Mouse (Mus musculus): Measurements from ENCODE around the gene Cfap97.
"Not testable (repeated sequence)": the region's sequence is repeated elsewhere in the genome, so short reads cannot be mapped to it uniquely, and the experiment has no call there.

Cfap97 gene

GRCm38 (mm10) chr8:46151202-46152062 is at the start of gene Cfap97:
Cfap97 (plus strand) TSS chr8:46151771.
- POLR2A ChIA-PET = interaction anchor here in 3 of 4 experiments (0.7 to 4.1 kb wide), 10 partner anchors 9 to 189 kb away, joined by 3 to 43 read pairs (median 5); partner anchors contain the start of gene Slc25a4 (in 2 of the 3)
- CTCF ChIA-PET = no interaction called here

- CTCF ChIA-PET = interaction anchor here in 2 of 4 experiments (0.7 kb wide), 2 partner anchors 35 to 352 kb away, joined by 9 to 11 read pairs; no protein-coding TSS in a partner anchor
- POLR2A ChIA-PET = no interaction called here
These were observed 48.1 kb upstream of the Cfap97 start for GRCm38 (mm10) chr8:46103434-46103833.

GRCm38 (mm10) chr8:46107690-46108089 is 43.9 kb upstream of the Cfap97 start:
- POLR2A ChIA-PET = no interaction called here

GRCm38 (mm10) chr8:46113421-46114170 is 38.0 kb upstream of the Cfap97 start:
- CTCF ChIA-PET = interaction anchor here in 2 of 4 experiments (0.7 to 1.2 kb wide), 3 partner anchors 30 to 1152 kb away, joined by 3 to 9 read pairs (median 3); no protein-coding TSS in a partner anchor
- POLR2A ChIA-PET = interaction anchor here in 1 of 4 experiments (0.7 kb wide), 1 partner anchor 30 kb away, joined by 3 read pairs; no protein-coding TSS in a partner anchor

More at GRCm38 (mm10) chr8:46107690-46108089, 43.9 kb upstream of the Cfap97 start:
- CTCF ChIA-PET = no interaction called here

- ChIA-PET POLR2A (no interaction called here), CTCF (interaction anchor here in 1 of 4 experiments (1.2 kb wide), 1 partner anchor 13 kb away, joined by 3 read pairs; no protein-coding TSS in a partner anchor)
These were observed 34.4 kb upstream of the Cfap97 start for GRCm38 (mm10) chr8:46117172-46117571.

GRCm38 (mm10) chr8:46119176-46119575 is 32.4 kb upstream of the Cfap97 start:
- ChIA-PET POLR2A (interaction anchor here in 1 of 4 experiments (1.2 kb wide), 1 partner anchor 498 kb away, joined by 3 read pairs; the partner anchor contains the start of genes Casp3 and Primpol), CTCF (no interaction called here)

- CTCF ChIA-PET = no interaction called here
- POLR2A ChIA-PET = no interaction called here
These were observed 29.1 kb upstream of the Cfap97 start for GRCm38 (mm10) chr8:46122498-46122897.

- ChIA-PET CTCF (interaction anchor here in 1 of 4 experiments (1.2 kb wide), 1 partner anchor 14 kb away, joined by 3 read pairs; no protein-coding TSS in a partner anchor), POLR2A (interaction anchor here in 1 of 4 experiments (0.9 kb wide), 1 partner anchor 21 kb away, joined by 3 read pairs; no protein-coding TSS in a partner anchor)
These were observed 21.1 kb upstream of the Cfap97 start for GRCm38 (mm10) chr8:46130426-46130825.

GRCm38 (mm10) chr8:46135546-46135945 is 16.0 kb upstream of the Cfap97 start:
- POLR2A ChIA-PET, CTCF ChIA-PET: not testable (repeated sequence)

- CTCF ChIA-PET = no interaction called here
- POLR2A ChIA-PET = interaction anchor here in 1 of 4 experiments (0.7 kb wide), 1 partner anchor 432 kb away, joined by 3 read pairs; no protein-coding TSS in a partner anchor
These were observed 14.2 kb upstream of the Cfap97 start for GRCm38 (mm10) chr8:46137336-46137735.

- POLR2A ChIA-PET = interaction anchor here in 1 of 4 experiments (0.7 kb wide), 1 partner anchor 433 kb away, joined by 3 read pairs; no protein-coding TSS in a partner anchor
- CTCF ChIA-PET = no interaction called here
These were observed 13.6 kb upstream of the Cfap97 start for GRCm38 (mm10) chr8:46137843-46138596.

- ChIA-PET POLR2A (no interaction called here), CTCF (interaction anchor here in 1 of 4 experiments (1.0 kb wide), 1 partner anchor 511 kb away, joined by 3 read pairs; no protein-coding TSS in a partner anchor)
These were observed 11.0 kb upstream of the Cfap97 start for GRCm38 (mm10) chr8:46140376-46141120.

- ChIA-PET CTCF (interaction anchor here in 1 of 4 experiments (1.0 kb wide), 1 partner anchor 512 kb away, joined by 3 read pairs; no protein-coding TSS in a partner anchor), POLR2A (no interaction called here)
These were observed 9.9 kb upstream of the Cfap97 start for GRCm38 (mm10) chr8:46141688-46142087.

- ChIA-PET CTCF (interaction anchor here in 1 of 4 experiments (0.6 kb wide), 1 partner anchor 361 kb away, joined by 3 read pairs; no protein-coding TSS in a partner anchor), POLR2A (interaction anchor here in 3 of 4 experiments (0.6 to 1.7 kb wide), 11 partner anchors 9 to 1852 kb away, joined by 3 to 7 read pairs (median 5); partner anchors contain the start of genes Casp3 (in 1 of the 3), Cfap97 (in 1 of the 3), Lrp2bp (in 1 of the 3) and Primpol (in 1 of the 3))
These were observed 9.0 kb upstream of the Cfap97 start for GRCm38 (mm10) chr8:46142498-46143081.

- ChIA-PET CTCF (interaction anchor here in 2 of 4 experiments (0.7 to 1.0 kb wide), 2 partner anchors 30 to 1227 kb away, joined by 3 to 6 read pairs; no protein-coding TSS in a partner anchor), POLR2A (interaction anchor here (0.6 to 1.7 kb wide), 15 partner anchors 8 to 1851 kb away, joined by 3 to 7 read pairs (median 4); partner anchors contain the start of genes Casp3 (in 1 of the 4), Cfap97 (in 1 of the 4), Lrp2bp (in 1 of the 4) and Primpol (in 1 of the 4))
These were observed 8.1 kb upstream of the Cfap97 start for GRCm38 (mm10) chr8:46143470-46143869.

GRCm38 (mm10) chr8:46143924-46144323 is 7.6 kb upstream of the Cfap97 start:
- ChIA-PET CTCF (interaction anchor here in 3 of 4 experiments (0.6 to 1.0 kb wide), 4 partner anchors 31 to 1227 kb away, joined by 3 to 6 read pairs (median 4); no protein-coding TSS in a partner anchor), POLR2A (interaction anchor here in 3 of 4 experiments (0.6 to 1.7 kb wide), 10 partner anchors 19 to 347 kb away, joined by 3 to 5 read pairs (median 4); partner anchors contain the start of gene Slc25a4 (in 1 of the 3))

GRCm38 (mm10) chr8:46146173-46146572 is 5.4 kb upstream of the Cfap97 start:
- CTCF ChIA-PET = no interaction called here
- POLR2A ChIA-PET = no interaction called here

Data from embryonic stem cell, embryonic (primary cell).